Mouse (Mus musculus) ovary, postnatal 36 days (tissue): ENCODE data around the gene Dmrt1.
A peak's percentile ranks its signal among the peaks of the same experiment; 100 is the strongest.

Experiments used
- DNase-seq: peaks from one replicate; pipeline ENCODE4 v3.0.0; 2022; ENCODE audit warnings: low spot score, mixed read lengths

Gene Dmrt1

GRCm38 (mm10) chr19:25622291-25623251 lies 117.2 kb downstream of the Dmrt1 start:
- DNase-seq = peak; percentile 62

GRCm38 (mm10) chr19:25628490-25628889 lies 123.1 kb downstream of the Dmrt1 start:
- DNase-seq = peak; percentile 53

DNA sequence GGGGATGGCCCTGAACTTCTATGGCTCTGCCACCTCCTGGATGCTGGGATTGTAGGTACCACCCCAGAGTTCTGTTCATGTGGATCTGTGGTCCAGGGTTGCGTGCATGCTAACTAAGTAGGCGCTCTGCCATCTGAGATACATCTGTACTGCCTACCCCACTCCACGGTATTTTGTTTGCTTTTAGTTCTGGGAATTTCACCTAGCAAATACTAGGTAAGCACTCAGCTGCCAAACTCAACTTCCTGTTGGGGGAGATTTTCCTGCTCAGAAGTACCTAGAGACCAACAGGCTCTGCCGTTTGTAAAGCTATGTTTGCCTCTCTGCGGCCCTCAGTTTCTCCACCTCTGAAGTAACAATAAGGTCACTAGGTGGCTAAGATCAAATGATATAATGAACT lies 129.7 kb downstream of the Dmrt1 start:
- DNase-seq = no peak

DNA sequence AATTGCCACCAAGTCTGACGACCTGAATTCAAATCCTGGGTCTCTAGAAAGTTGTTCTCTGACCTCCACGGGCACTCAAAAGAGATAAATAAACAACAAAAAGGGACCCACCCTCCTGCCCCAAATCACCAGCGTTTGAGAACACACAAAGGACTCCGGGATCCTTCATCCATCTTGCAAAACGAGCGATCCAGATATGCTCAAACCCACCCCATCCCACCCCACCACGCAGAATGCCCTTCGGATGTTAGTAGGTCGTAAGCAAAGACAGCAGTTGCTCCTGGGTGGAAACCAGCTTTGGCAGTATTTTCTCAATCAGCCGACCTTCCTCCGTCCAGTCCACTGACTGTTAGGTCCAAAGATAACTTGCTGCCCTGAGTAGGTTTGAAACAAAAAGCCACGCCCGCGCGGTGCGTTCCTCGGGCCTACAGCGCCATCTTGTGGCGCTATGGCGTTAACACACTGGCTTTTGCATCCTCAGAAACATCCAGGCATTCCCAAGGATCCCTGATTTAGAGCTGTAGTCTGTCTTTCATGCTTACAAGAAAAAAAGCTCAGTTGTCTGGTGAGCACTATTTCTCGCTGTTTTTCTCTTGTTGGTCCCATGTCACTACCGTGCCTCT lies 130.3 kb downstream of the Dmrt1 start:
- peak; percentile 69 for DNase-seq

GRCm38 (mm10) chr19:25638766-25639361 lies 133.4 kb downstream of the Dmrt1 start:
- DNase-seq = no peak

DNA sequence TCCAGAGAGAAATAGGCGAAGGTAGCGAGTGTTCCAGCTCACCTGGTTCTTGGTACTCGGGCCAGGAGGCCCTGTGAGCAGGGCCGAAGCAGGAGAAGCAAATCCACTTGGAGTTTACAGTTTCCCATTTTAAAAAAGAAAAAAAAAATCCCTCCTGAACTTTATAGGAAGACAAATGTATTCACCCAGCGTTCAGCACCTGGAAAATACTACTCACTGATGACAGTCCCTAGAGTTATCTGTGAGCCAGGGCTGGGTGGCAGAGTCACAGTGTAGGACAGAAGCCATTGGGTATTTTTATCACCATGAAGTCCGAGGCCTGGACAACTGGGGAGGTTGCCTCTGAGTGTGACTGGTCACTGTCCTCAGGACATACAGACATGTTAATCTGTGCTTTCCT lies 136.4 kb downstream of the Dmrt1 start:
- no peak for DNase-seq

GRCm38 (mm10) chr19:25647136-25647535 lies 141.7 kb downstream of the Dmrt1 start:
- no peak for DNase-seq

DNA sequence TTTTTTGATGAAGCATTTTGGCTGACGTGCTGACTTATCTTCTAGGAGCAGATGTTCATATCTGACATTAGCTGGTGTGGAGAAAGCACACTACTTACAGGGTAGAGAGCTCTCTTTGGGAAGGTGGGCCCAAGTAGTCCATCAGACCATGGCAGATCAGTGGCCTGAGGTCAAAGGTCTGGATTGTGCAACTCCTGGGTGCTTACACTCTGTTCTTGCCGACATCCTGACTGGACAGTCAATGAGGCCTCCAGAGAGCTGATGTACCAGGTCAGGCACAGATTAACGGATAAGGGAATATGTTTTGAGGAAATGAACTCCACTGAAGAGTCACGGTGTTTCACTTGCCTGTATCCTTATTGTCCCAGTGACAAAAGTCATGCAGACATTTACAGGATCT lies 143.3 kb downstream of the Dmrt1 start:
- no peak for DNase-seq

DNA sequence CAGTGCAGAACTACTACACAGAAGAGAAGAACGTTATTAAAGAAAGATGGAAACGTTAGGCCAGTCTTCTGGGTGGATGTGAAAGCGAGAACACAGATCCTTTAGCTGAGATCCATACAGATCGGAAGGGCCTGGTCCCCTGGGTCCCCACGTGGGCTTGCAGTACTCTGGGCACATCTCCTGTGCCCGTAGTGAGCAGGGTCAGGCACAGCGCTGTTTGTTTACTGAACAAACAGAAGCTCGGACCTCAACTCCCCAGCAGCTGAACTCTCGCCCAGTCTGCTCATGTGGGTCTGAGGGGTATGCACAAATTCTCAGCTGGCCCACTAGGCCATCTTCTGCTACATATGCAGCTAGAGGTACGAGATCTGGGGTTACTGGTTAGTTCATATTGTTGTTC lies 145.1 kb downstream of the Dmrt1 start:
- no peak for DNase-seq

DNA sequence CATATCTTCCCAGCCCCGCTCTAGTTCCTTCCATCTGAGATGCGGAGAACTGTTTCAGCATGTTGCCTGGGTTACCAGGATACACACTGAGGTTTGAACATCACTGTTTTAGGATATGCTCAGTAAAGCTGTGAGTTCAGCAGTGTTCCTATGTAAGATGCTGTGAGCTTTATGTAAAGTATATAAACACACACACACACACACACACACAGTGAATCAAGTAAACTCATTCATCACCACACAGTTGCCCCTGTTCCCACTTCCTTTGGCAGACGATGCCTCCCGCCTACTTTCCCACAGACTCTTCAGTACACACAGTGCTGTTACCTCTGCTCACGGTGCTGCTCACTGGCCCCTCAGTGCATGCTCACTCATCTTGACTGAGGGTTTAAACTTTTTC lies 147.1 kb downstream of the Dmrt1 start:
- DNase-seq = no peak
